Mouse (Mus musculus) monocyte, adult 5-6 weeks (primary cell): ENCODE measurements around the gene Dnah12. TPM values are rescaled to one million over a fixed set of nuclear protein-coding genes. Genes with fewer than 3 reads are reported as not detected.
"Not testable (repeated sequence)": the region's sequence is repeated elsewhere in the genome, so short reads cannot be mapped to it uniquely, and the experiment has no call there.

Source experiments
- ATAC-seq: fragments of 153-309, 156-312 bp; replicated peaks from 2 replicates; pipeline ENCODE4 v1.8.0; 2017; ENCODE audit warnings: mild to moderate bottlenecking; ENCODE audit not compliant: low TSS enrichment, insufficient number of reproducible peaks, severe bottlenecking, poor library complexity, low FRiP score
- total RNA-seq: library from RNA; stranded (forward); fragments of 200-1000, 200-491, 200-594 nt; gene quantifications from 3 replicates; pipeline ENCODE4 v1.2.3, GENCODE M21; 2017

Dnah12 gene
- total RNA-seq, 1 experiment from 2014 or later = 19.4 TPM

DNA sequence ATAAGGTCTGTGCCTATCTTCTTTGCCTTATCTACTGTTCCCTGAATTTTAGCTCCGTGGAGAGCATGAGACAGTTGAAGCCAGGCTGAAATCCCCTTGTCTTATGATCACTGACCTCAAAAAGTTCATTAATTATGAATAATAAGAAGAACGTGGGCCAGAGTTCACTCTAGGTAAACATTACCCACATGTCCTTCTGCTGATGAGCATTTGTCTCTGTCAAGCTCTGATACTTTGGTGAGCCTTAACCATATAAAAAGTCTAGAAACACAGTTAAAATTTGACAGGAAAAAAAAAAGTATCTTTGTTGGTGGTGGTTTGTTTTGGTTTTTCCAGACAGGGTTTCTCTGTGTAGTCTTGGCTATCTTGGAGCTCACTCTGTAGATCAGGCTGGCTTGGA lies 161.0 kb downstream of the Dnah12 start:
- ATAC-seq = no peak

DNA sequence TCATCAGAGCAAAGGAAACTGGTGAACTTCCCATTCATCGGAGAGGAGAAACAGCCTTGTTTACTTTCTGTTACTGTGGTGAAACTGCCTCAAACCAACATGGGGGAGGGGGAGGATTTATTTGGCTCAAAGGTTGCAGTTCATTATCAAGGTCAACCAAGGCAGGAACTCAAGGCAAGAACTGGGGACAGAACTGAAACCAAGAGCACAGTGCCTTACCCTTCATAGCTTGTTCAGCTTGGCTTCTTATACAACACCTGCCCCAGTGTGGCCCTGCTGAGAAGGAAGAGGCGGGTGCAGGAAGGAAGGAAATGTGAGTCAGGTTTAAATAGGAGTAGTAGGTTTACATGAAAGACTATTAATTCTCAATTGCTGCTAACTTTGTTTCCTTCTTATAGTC lies 165.3 kb downstream of the Dnah12 start:
- 0 out of 2 replicates have a peak, but pooled peaks have one; percentile 31 for ATAC-seq

DNA sequence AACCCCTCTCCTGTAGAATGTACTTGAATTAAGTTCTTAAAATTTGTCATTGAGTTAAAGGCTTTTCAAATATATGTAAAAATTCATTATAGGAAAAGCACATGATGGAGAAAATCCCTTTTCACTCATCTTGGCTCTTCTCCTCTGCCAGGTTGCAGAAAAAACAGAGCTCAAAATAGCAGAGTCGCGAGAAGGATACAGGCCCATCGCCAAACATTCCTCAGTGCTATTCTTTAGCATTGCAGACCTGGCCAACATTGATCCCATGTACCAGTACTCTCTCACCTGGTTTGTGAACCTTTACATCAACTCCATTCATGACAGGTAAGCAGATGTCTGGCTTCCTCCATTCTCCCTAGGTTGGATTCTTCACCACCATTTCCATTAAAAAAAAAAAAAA lies 165.9 kb downstream of the Dnah12 start:
- no peak for ATAC-seq

DNA sequence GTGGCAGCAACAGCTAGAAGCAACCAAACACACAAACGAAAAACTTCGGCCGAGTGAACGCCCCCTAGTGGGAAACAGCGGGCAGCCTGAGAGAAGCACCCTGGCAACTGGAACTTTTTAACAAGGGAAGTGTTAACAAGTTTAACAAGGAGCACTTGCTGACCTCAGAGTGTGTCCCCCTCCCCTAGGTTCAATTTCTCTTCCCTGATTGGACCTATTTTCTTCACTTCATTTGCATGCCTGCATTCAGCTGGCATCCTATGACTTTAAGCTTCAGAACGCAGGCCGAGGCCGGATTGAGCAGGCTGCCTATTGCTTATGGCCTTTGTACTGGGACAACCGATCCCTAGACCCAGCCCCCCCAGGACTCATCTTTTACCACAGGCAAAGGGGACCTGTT lies 174.3 kb downstream of the Dnah12 start:
- ATAC-seq = no peak

DNA sequence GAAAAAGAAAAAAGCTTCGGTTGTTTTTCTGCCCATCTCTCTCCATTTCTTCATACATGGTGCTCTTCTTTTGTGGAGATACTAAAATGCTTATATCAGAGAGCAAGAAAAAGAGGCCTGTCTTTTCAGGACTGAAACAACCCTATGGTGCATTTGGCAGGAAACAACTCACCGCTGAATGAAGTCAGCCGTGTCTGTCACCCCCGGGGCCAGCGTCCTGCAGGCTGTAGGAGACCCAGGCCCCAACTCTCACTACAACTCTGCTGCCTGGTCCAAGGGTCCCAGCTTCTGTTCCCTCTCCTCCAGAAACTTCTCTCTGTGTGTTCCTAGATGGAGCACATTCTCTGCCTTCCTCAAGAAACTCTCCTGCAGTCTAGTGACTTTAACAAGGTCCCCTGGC lies 175.2 kb downstream of the Dnah12 start:
- ATAC-seq = no peak

DNA sequence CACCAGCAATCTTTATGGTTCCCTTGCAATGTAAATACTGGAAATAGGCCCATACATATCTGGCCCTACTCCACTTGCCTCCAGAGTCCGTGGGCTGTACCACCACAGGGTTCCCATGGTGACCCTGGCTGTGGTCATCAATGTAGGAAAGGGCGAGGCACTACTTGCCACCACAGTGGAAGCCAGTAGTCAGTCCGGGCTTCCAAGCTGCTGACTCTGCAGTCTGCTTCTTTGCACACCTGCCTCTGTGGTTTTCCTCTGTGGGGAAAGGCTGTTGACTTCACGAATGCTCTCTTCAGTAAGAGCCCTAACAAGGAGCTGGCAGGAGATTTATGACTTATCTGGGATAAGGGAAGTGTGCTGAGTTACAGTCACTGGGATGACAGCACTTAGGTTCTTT lies 185.7 kb downstream of the Dnah12 start:
- ATAC-seq = no peak

DNA sequence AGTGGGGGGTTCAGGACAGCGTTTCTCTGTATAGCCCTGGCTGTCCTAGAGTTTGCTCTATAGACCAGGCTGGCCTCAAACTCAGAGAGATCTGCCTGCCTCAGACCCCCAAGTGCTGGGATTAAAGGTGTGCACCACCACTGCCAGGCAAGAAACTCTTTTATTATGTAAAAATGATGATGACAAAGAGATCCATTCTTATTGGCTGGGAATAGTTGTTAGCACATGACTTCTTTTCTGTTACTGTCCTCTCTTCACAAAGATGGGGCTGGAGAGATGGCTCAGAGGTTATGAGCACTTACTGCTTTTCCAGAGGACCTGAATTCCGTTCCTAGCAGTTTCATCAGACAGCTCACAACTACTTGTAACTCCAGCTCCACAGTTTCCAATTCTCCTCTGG lies 186.9 kb downstream of the Dnah12 start:
- no peak for ATAC-seq

DNA sequence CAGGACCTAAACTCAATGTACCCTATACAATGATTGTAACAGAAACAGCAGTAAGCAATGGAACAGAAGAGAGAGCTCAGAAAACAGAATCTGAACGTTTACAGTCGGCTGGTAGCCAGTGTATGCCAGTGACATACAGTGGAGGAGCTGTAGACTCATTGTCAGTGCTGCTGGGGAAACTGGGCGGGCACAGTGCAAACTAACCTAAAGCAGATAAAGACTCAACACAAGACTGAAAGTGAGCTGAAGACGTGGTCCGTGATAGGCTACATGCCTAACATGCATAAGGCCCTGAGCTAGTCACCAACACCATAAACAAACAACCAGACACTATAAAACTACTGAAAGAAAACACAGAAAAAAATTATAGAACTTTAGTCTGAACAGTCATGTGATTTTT lies 188.6 kb downstream of the Dnah12 start:
- ATAC-seq = no peak

DNA sequence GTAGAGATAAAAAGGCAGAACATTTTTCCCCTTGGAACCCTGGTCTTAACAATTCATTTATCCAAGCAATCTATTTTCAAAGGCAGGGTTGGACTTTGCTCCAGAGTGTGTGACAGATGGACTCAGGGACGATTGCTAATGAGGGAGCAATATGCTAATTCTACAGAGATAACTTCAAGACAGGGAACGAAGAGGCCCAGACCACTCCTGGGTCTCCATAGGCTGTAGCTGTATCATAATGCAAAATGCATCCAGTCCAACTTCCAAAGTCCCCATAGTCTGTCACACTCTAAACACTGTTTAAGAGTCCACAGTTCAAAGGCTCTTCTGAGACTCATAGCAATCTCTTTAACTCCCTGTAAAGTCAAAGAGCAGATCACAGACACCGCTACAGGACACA lies 194.2 kb downstream of the Dnah12 start:
- ATAC-seq = no peak

DNA sequence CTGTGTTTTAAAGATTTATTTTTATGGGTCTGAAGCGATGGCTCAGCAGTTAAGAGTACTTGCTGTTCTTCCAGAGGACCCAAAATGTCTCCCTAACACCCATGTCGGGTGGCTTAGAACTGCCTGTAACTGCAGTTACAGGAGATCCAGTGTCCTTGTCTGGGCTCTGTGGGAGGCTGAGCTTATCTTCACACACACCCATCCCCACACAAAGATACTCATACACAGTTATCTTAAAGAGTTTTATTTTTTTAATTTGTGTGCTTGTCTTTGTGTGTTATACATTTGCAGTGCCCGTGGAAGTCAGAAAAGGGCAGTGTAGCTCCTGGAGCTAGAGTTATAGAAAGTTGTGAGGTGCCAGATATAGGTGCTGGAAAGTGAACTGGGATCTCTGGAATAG lies 197.7 kb downstream of the Dnah12 start:
- no peak for ATAC-seq

DNA sequence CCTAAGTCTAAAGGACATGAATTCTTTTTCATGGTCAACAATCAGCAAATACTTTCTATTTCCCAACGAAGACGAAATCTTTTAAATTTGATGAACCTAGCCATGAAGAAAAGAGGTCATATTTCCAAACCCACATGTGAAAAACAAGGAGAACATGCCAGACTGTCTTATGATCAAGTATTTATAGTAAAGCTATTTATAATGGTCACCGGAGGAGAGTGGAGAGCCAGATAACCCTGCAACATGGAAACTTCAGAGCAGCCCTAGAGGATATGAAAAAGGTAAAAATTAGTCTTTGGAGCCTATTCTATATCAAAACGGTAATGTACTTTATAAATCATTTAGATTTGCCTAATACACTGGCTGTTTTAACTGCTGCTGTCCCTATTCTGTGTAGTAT lies 201.3 kb downstream of the Dnah12 start, which contains the start of gene Asb14:
Gene Asb14 (plus strand): TSS at position 166 of the 400 bp plus-strand sequence.
- ATAC-seq = no peak

DNA sequence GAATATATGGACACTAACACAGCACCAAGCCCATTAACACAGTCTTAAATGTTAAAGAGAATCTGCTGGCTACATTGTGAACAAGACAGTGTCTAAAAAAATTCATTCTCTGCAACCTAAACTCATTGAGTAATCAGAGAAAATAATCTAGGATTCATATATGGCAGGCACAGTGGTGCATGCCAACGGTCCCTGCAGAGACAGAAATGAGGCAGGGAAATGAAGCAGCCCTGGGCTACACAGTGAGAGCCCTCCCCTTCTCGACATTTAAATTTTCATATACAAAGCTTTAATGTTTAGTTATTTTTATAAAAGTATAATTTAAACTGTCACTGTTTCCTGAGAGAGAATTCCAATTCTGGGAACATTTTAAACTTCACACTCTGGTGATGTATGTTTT lies 206.4 kb downstream of the Dnah12 start:
- no peak for ATAC-seq

DNA sequence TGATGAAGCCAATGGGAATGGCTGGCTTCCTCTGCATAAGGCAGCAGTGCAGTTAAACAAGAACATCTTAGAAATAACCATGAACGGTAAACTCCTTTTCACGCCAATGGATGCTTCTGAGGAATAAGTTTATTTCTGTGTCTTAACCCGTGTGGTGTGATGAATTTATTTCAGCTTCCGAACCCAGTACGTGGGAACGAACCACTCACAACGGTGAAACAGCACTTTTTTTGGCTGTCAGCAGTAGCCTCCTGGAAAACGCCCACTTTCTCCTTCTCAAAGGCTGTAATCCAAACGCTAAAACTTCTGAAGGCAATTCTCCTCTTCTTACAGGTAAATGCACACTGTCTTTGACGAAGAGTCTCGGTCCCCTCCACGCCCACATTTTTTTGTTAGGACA lies 207.8 kb downstream of the Dnah12 start:
- ATAC-seq = no peak

DNA sequence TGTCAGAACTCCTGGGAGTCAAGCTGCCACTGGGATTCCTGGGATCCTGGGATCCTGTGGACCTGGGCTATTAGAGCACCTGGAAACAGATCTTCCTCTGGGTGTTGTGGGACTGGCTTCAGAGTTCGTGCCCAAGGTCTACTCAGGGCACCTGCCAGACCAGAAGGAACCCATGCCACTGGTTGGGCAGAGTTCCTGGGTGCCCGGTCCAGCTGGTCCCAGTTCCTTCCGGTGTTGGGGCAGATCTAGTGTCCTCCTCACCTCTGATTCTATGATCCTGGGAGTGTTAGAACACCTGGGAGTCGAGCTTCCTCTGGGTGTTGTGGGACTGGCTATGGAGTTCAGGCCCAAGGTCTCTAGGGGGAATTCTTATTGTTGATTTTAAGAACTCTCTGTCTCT lies 214.3 kb downstream of the Dnah12 start:
- no peak for ATAC-seq

DNA sequence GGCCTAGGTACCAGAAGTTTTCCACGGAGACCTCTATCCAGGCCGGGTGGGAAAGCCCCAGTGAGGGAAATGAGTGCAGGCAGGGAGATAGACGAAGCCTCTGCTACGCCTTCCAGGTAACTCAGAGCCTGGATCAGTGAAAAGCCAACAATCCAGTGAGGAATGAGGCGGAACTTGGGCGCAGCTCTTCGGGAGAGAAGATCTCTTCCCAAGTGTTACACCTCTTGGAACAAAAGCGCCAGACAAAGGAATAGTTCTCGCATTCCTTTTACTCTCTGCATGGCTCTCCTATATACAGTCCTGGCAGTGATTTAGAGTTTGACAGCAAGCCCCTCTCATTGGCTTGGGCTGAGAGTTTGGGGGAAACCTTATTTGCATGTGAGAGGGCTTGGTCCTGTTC lies 217.4 kb downstream of the Dnah12 start:
- not testable (repeated sequence) for ATAC-seq

DNA sequence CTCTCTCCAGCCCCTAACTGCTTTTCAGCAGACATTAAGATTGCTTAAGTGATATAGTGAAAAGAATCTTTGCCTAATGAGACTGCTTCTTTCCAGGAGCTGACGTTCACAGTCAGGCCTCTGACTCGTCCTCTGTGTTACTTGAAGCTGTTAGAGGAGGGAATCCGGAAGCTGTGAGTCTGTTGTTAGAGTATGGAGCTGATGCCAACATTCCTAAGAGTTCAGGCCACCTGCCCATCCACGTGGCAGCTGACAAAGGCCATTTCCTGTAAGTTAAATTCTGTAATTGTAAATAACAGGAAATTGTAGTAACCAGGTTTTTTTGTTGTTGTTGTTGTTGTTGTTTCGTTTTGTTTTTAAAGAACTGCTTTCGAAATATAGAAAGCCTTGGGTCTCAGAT lies 218.1 kb downstream of the Dnah12 start:
- ATAC-seq = no peak

DNA sequence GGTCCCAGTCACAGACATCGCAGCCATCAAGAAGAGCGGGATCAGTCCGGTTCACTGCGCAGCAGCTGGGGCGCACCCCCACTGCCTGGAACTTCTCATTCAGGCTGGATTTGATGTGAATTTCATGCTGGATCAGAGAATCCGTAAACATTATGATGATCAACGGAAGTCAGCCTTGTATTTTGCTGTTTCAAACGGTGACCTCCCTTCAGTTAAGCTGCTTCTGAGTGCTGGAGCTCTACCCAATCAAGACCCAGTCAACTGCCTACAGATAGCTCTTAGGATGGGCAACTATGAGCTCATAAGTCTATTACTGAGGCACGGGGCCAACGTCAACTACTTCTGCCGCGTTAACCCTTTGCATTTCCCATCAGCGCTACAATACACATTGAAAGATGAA lies 218.8 kb downstream of the Dnah12 start:
- ATAC-seq = no peak

DNA sequence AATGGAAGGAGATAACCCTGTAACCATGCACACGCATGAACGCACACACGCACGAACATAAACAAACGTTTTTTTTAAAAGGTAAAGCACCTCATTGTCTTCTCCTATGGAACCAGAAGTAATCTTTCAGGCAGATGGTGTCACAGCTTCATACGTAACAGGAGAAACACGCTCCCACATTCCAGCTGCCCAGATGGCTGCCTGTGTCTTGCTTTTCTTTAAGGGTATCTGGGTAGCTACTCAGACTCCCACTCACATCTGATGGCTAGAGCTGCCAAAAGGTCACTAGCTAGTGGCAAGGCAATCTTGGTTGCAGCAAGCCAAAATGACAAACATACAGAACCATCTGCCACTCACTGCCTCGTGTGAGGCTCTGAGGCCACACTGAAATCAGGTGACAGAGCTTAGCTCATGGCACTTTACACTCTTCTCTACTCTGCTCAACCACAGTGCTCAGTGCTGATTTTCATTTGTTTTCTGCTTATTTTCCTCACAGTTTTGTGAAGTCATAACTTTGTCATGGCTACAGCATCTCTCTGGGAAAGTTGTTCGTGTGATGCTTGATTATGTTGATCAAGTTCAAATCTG lies 220.7 kb downstream of the Dnah12 start:
- no peak for ATAC-seq

DNA sequence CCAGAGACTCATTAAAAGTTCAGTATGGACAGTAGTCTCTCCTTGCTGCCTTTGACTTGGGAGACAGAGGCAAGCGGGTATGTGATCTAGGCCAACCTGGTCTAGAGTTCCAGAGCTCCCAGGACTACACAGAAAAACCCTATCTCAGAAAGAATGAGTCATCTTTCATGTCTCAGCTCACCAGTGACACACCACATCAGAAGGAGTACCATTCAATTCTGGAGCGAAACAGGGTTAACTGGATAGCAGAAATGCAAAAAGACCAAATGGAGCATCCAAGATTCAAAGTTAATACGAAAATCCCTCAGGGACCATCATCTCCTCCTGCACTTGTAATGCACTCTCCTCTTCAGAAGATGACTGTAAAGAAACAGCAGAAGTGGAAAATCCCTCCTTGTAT lies 226.2 kb downstream of the Dnah12 start:
- no peak for ATAC-seq

DNA sequence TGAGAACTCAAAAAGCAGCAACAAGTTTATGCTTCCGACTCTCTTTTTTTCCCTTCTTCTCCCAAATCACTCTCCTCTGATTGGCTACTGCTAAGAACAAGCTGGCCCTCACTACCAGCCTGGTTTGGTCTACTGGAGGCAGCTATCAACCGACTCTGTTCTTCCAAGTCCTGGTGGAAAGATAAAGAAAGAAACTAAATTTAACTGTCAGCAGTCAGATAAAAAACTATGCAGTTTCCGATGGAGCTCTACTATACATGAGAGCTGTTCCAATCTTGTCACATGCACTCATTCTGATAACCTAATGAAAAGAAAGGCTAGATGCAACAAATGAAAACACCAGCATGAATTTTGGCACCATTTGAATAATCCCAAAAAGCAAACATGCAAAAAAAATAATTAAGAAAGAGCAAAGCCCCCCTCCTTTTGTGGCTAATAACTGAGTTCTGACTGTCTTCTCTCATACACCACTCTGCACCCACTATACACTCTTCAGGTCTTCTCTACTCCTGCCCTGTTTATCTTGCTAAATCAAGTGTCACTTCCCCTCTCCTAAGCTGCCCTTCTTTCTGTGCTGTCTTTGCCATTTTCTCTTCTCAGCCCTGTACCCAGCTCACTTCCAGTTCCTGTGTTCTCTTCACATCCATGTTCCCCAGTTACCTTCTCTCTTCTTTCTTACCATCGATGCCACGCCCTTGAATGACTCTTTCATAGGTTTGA lies 230.8 kb downstream of the Dnah12 start:
- ATAC-seq = no peak

DNA sequence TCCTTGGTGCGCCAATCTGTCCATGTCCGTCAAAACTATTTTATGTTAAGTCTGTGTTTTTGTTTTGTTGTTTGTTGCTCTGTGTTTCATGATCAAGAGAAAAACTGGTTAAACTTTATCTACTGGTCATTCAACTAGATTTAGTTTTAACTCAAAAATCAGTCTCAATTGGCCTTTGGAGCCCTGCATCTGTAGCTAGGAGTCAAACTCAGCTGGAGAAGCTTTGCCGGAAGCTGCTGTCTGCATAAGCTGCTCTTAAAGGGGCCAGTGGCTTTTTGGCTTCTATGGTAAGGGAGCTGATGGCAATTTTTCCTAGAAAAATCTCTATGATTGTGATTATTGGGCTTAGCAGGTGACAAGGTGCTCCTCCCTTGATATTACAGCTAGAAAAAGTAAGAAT lies 241.8 kb downstream of the Dnah12 start:
- ATAC-seq = no peak
